ENCODE assay signal across 23 mouse cellular contexts in genomic region chr11:20525909-20526308, GRCm38 (mm10). TPM values are rescaled to one million over a fixed set of nuclear protein-coding genes. Genes with fewer than 3 reads are reported as not detected.
A peak's percentile ranks its signal among the peaks of the same experiment; 100 is the strongest.
DNase-seq lines count a peak whose midpoint lies in the region; ATAC-seq and TF ChIP-seq lines count a peak whose summit lies in the region.
"Had no signal": no experiment of that assay in that cellular context is flagged by ENCODE, and none has a peak within 500 bp of the region (broad histone marks: within the 10 kb centered on the region; RNA-seq: fewer than 3 reads in every experiment).

No protein-coding gene starts in this region.

- WGBS in kidney, embryonic 14.5 days = 49% methylated on average over 8 of the region's 8 CpGs
- WGBS in kidney, embryonic 16.5 days = 49% methylated on average over 8 of the region's 8 CpGs
- WGBS in midbrain, embryonic 10.5 days = 81% methylated on average over 8 of the region's 8 CpGs
- WGBS in midbrain, postnatal 0 days = 79% methylated on average over 8 of the region's 8 CpGs

- no peaks in the 10 kb centered on the region for H3K9me3 ChIP-seq in kidney, embryonic 14.5 days (ENCODE audit: control insufficient read depth, low read length)
- H3K9me3 ChIP-seq in kidney, embryonic 16.5 days (ENCODE audit: low read length) = no peaks in the 10 kb centered on the region
- no peaks in the 10 kb centered on the region for H3K9me3 ChIP-seq in midbrain, embryonic 10.5 days (replicated peaks)
- H3K9me3 ChIP-seq in midbrain, postnatal 0 days (ENCODE audit: low read length) = no peaks in the 10 kb centered on the region
- H3K9me3 ChIP-seq: embryonic facial prominence, embryonic 10.5 days; embryonic facial prominence, embryonic 12.5 days; forebrain, embryonic 13.5 days; forebrain, embryonic 15.5 days; G1E had no signal

- no peak overlapping the region for H3K4me2 ChIP-seq in kidney, embryonic 14.5 days (replicated peaks; ENCODE audit: low read depth, low read length)
- no peak overlapping the region for H3K4me2 ChIP-seq in kidney, embryonic 16.5 days (replicated peaks; ENCODE audit: low read depth, low read length)
- no peak overlapping the region for H3K4me2 ChIP-seq in midbrain, postnatal 0 days (ENCODE audit: low read depth, low read length, poor library complexity, severe bottlenecking)
- H3K4me2 ChIP-seq: embryonic facial prominence, embryonic 12.5 days; forebrain, embryonic 13.5 days; forebrain, embryonic 15.5 days had no signal

- H3K27ac ChIP-seq in kidney, embryonic 14.5 days (ENCODE audit: low read depth, low read length) = no peak overlapping the region
- no peak overlapping the region for H3K27ac ChIP-seq in kidney, embryonic 16.5 days (ENCODE audit: low read length)
- 0 out of 2 replicates have a peak overlapping the region, but pooled peaks have one; percentile 9 for H3K27ac ChIP-seq in midbrain, embryonic 10.5 days (replicated peaks)
- H3K27ac ChIP-seq in midbrain, postnatal 0 days (ENCODE audit: low read depth, low read length) = no peak overlapping the region
- H3K27ac ChIP-seq: embryonic facial prominence, embryonic 10.5 days; embryonic facial prominence, embryonic 12.5 days; forebrain, embryonic 13.5 days; forebrain, embryonic 15.5 days had no signal

- peak; percentile 46; the same call in 1 of the 2 replicates for ATAC-seq in kidney, embryonic 14.5 days (ENCODE audit: low FRiP score, low TSS enrichment)
- ATAC-seq in kidney, embryonic 16.5 days (ENCODE audit: low FRiP score, low TSS enrichment) = peak; percentile 60; the same call in 1 of the 2 replicates
- ATAC-seq in midbrain, postnatal 0 days (ENCODE audit: low FRiP score) = no peak
- ATAC-seq: activated CD4-positive, CD25-positive, alpha-beta regulatory T cell, adult 4 months; CD4-positive, CD25-positive, alpha-beta regulatory T cell, adult 4 months; forebrain, embryonic 13.5 days; forebrain, embryonic 15.5 days; Patski had no signal

- no peaks in the 10 kb centered on the region for H3K36me3 ChIP-seq in kidney, embryonic 14.5 days (ENCODE audit: control insufficient read depth, insufficient read depth, low read length)
- H3K36me3 ChIP-seq in kidney, embryonic 16.5 days (ENCODE audit: insufficient read depth, low read length) = no peaks in the 10 kb centered on the region
- H3K36me3 ChIP-seq in midbrain, embryonic 10.5 days = no peaks in the 10 kb centered on the region
- H3K36me3 ChIP-seq in midbrain, postnatal 0 days (ENCODE audit: insufficient read depth, low read length) = no peaks in the 10 kb centered on the region
- H3K36me3 ChIP-seq: embryonic facial prominence, embryonic 10.5 days; embryonic facial prominence, embryonic 12.5 days; forebrain, embryonic 15.5 days; G1E had no signal

- no peak overlapping the region for H3K4me3 ChIP-seq in kidney, embryonic 14.5 days (ENCODE audit: low read length)
- no peak overlapping the region for H3K4me3 ChIP-seq in kidney, embryonic 16.5 days (ENCODE audit: low read length)
- no peak overlapping the region for H3K4me3 ChIP-seq in midbrain, embryonic 10.5 days
- H3K4me3 ChIP-seq in midbrain, postnatal 0 days (ENCODE audit: low read depth, low read length) = no peak overlapping the region
- H3K4me3 ChIP-seq: embryonic facial prominence, embryonic 10.5 days; embryonic facial prominence, embryonic 12.5 days; forebrain, embryonic 13.5 days; forebrain, embryonic 15.5 days had no signal

- DNase-seq in kidney, postnatal 10 days = no peak
- no peak for DNase-seq in kidney, postnatal 25 days
- DNase-seq in midbrain, embryonic 10.5 days (ENCODE audit: low spot score) = no peak
- no peak for DNase-seq in midbrain, postnatal 0 days (ENCODE audit: low spot score)
- DNase-seq: adrenal gland, adult 8-10 months; adrenal gland, postnatal 14 days; adrenal gland, postnatal 36 days; B cell, adult 2 months; cerebellum, adult 11-12 months; cerebellum, adult 2 months; cerebellum, adult 9-10 months; cerebellum, postnatal 25 days had no signal

- no peak overlapping the region for H3K9ac ChIP-seq in kidney, embryonic 14.5 days (ENCODE audit: low read depth, low read length)
- H3K9ac ChIP-seq in kidney, embryonic 16.5 days (replicated peaks; ENCODE audit: low read length) = no peak overlapping the region
- H3K9ac ChIP-seq in midbrain, postnatal 0 days (replicated peaks; ENCODE audit: low read length, poor library complexity, severe bottlenecking) = no peak overlapping the region
- H3K9ac ChIP-seq: embryonic facial prominence, embryonic 12.5 days; forebrain, embryonic 13.5 days; forebrain, embryonic 15.5 days had no signal

- H3K27me3 ChIP-seq in kidney, embryonic 14.5 days (ENCODE audit: control insufficient read depth, insufficient read depth, low read length) = no peaks in the 10 kb centered on the region
- no peaks in the 10 kb centered on the region for H3K27me3 ChIP-seq in kidney, embryonic 16.5 days (ENCODE audit: insufficient read depth, low read length)
- H3K27me3 ChIP-seq in midbrain, embryonic 10.5 days (ENCODE audit: low read depth, poor library complexity, severe bottlenecking) = no peaks in the 10 kb centered on the region
- no peaks in the 10 kb centered on the region for H3K27me3 ChIP-seq in midbrain, postnatal 0 days (ENCODE audit: insufficient read depth, low read length)
- H3K27me3 ChIP-seq: CH12.LX; embryonic facial prominence, embryonic 12.5 days; forebrain, embryonic 13.5 days; forebrain, embryonic 15.5 days; Patski had no signal

- no peaks in the 10 kb centered on the region for H3K4me1 ChIP-seq in kidney, embryonic 14.5 days (ENCODE audit: control insufficient read depth, insufficient read depth, low read length)
- H3K4me1 ChIP-seq in kidney, embryonic 16.5 days (ENCODE audit: insufficient read depth, low read length) = no peaks in the 10 kb centered on the region
- no peaks in the 10 kb centered on the region for H3K4me1 ChIP-seq in midbrain, embryonic 10.5 days
- no peaks in the 10 kb centered on the region for H3K4me1 ChIP-seq in midbrain, postnatal 0 days (ENCODE audit: insufficient read depth, low read length)
- H3K4me1 ChIP-seq: embryonic facial prominence, embryonic 10.5 days; embryonic facial prominence, embryonic 12.5 days; forebrain, embryonic 13.5 days; forebrain, embryonic 15.5 days had no signal

- TF ChIP-seq CTCF in midbrain, postnatal 0 days (IDR thresholded peaks at IDR 0.05) = no peak

RNA-seq across cellular contexts. Expression of gene Sertad2, which starts 17.1 kb away (rescaled TPM):
- polyA plus RNA-seq in kidney, embryonic 14.5 days (2014; fragmentation: Nextera tagmentation; extraction: Ambion mirVana) = 24.4 and 34.9 TPM in 2 replicates
- polyA plus RNA-seq in kidney, embryonic 16.5 days (2015; fragmentation: Nextera tagmentation; extraction: Ambion mirVana) = 33.1 and 38.4 TPM in 2 replicates
- 30.3 and 36.7 TPM in 2 replicates for polyA plus RNA-seq in midbrain, embryonic 10.5 days (2016; fragmentation: Nextera tagmentation; extraction: Ambion mirVana)
- 15.2 and 16.9 TPM in 2 replicates for total RNA-seq in midbrain, postnatal 0 days (2014; rRNA removed)
- polyA plus RNA-seq in midbrain, postnatal 0 days (2015; fragmentation: Nextera tagmentation; extraction: Ambion mirVana) = 31.4 and 31.5 TPM in 2 replicates
